Mouse (Mus musculus) hindbrain, embryonic 14.5 days (tissue): Measurements from ENCODE around the gene Rnf10. TPM values are rescaled to one million over a fixed set of nuclear protein-coding genes. Genes with fewer than 3 reads are reported as not detected.

Experiments
- ATAC-seq: fragments of 200-750 bp; cut with Nextera tagmentation; 2 replicates; pipeline ENCODE4 v1.8.0; 2017; ENCODE audit warnings: moderate number of reproducible peaks, mild to moderate bottlenecking, moderate TSS enrichment, moderate library complexity; ENCODE audit not compliant: low FRiP score
- DNase-seq: peaks from one replicate; pipeline ENCODE4 v3.0.0-alpha.2; 2015; ENCODE audit warnings: low spot score
- H3K27ac ChIP-seq: fragments of 300-500 bp; sonication (generic); 2 replicates; pipeline ENCODE4 v1.5.1; 2014; ENCODE audit warnings: mild to moderate bottlenecking, moderate library complexity
- H3K27me3 ChIP-seq: fragments of 300-500 bp; sonication (generic); 2 replicates; pipeline ENCODE4 v1.6.1; 2014; ENCODE audit warnings: mild to moderate bottlenecking, low read length, mixed read lengths; ENCODE audit not compliant: control insufficient read depth, insufficient read depth
- H3K36me3 ChIP-seq: fragments of 300-500 bp; sonication (generic); replicated peaks from 2 replicates; pipeline ENCODE4 v1.6.1; 2014; ENCODE audit not compliant: control insufficient read depth, insufficient read depth
- H3K4me1 ChIP-seq: fragments of 300-500 bp; sonication (generic); replicated peaks from 2 replicates; pipeline ENCODE4 v1.6.1; 2014; ENCODE audit warnings: antibody characterized with exemption, low read length, mixed read lengths; ENCODE audit not compliant: control insufficient read depth, insufficient read depth
- H3K4me2 ChIP-seq: fragments of 300-500 bp; sonication (generic); replicated peaks from 2 replicates; pipeline ENCODE4 v1.6.1; 2014; ENCODE audit warnings: mild to moderate bottlenecking, moderate library complexity
- H3K4me3 ChIP-seq: fragments of 300-500 bp; sonication (generic); replicated peaks from 2 replicates; pipeline ENCODE4 v1.5.1; 2014; ENCODE audit warnings: mild to moderate bottlenecking, low read length
- H3K9ac ChIP-seq: fragments of 300-500 bp; sonication (generic); 2 replicates; pipeline ENCODE4 v1.6.1; 2014
- H3K9me3 ChIP-seq: fragments of 300-500 bp; sonication (generic); 2 replicates; pipeline ENCODE4 v1.6.1; 2016; ENCODE audit warnings: low read length; ENCODE audit not compliant: control insufficient read depth
- WGBS: fragments of 180-500 bp; shearing (Covaris S2); extraction: QIAGEN DNeasy Blood & Tissue Kit; methylation state at CpG from one replicate; pipeline ENCODE4 v1.1.7; 2014; 5-methylcytosine and 5-hydroxymethylcytosine counted together
- polyA plus RNA-seq: library from polyadenylated mRNA; unstranded; fragments of >200 nt; fragmentation: Nextera tagmentation; extraction: Ambion mirVana; gene quantifications from 2 replicates; pipeline ENCODE4 v1.2.1, GENCODE M21; 2014

Rnf10 gene
- polyA plus RNA-seq, 1 experiment from 2014 or later: 101 TPM

GRCm38 (mm10) chr5:115278785-115279184, 6.1 kb upstream of the Rnf10 start:
- Histone ChIP-seq H3K9ac (no peak overlapping the region), H3K36me3 (peaks cover 9% of the 10 kb centered on the region), H3K4me2 (no peak overlapping the region), H3K27me3 (no peaks in the 10 kb centered on the region), H3K9me3 (no peaks in the 10 kb centered on the region), H3K4me3 (no peak overlapping the region), H3K4me1 (peaks cover 6% of the 10 kb centered on the region), H3K27ac (no peak overlapping the region)
- ATAC-seq: no peak
- no peak for DNase-seq
- WGBS: 59% methylated on average over 2 of the region's 2 CpGs

- Histone ChIP-seq H3K4me2 (no peak overlapping the region), H3K27ac (no peak overlapping the region), H3K27me3 (no peaks in the 10 kb centered on the region), H3K4me1 (peaks cover 10% of the 10 kb centered on the region), H3K36me3 (0 out of 2 replicates have a peak, but pooled peaks cover 1% of the 10 kb centered on the region), H3K9ac (no peak overlapping the region), H3K9me3 (no peaks in the 10 kb centered on the region), H3K4me3 (no peak overlapping the region)
- DNase-seq (no peak), ATAC-seq (no peak)
- 73% methylated on average over 1 of the region's 1 CpGs for WGBS
These were observed 5.4 kb upstream of the Rnf10 start for GRCm38 (mm10) chr5:115278053-115278452.

- ATAC-seq (no peak), DNase-seq (peak; percentile 39)
- Histone ChIP-seq H3K27ac (no peak overlapping the region), H3K4me2 (no peak overlapping the region), H3K36me3 (no peaks in the 10 kb centered on the region; the same call in 1 of the 2 replicates), H3K4me1 (peaks cover 14% of the 10 kb centered on the region), H3K9me3 (no peaks in the 10 kb centered on the region), H3K9ac (no peak overlapping the region), H3K4me3 (no peak overlapping the region), H3K27me3 (no peaks in the 10 kb centered on the region)
- WGBS: 33% methylated on average over 14 of the region's 14 CpGs
These were observed 3.3 kb upstream of the Rnf10 start for GRCm38 (mm10) chr5:115275998-115276397.

GRCm38 (mm10) chr5:115274771-115275170, 2.1 kb upstream of the Rnf10 start:
- no peak for DNase-seq
- ATAC-seq: no peak
- 93% methylated on average over 1 of the region's 1 CpGs for WGBS

GRCm38 (mm10) chr5:115274353-115274752, 1.7 kb upstream of the Rnf10 start:
- H3K27ac ChIP-seq: no peak overlapping the region
- DNase-seq: no peak
- peaks cover 24% of the 10 kb centered on the region for H3K4me1 ChIP-seq
- H3K9ac ChIP-seq: no peak overlapping the region
- no peak overlapping the region for H3K4me3 ChIP-seq
- H3K27me3 ChIP-seq: no peaks in the 10 kb centered on the region
- H3K9me3 ChIP-seq: no peaks in the 10 kb centered on the region
- H3K36me3 ChIP-seq: peaks cover 5% of the 10 kb centered on the region; the same call in 1 of the 2 replicates
- WGBS: 72% methylated on average over 1 of the region's 1 CpGs
- H3K4me2 ChIP-seq: no peak overlapping the region
- no peak for ATAC-seq

More at GRCm38 (mm10) chr5:115274771-115275170, 2.1 kb upstream of the Rnf10 start:
- H3K9me3 ChIP-seq: no peaks in the 10 kb centered on the region
- peaks cover 4% of the 10 kb centered on the region; the same call in 1 of the 2 replicates for H3K36me3 ChIP-seq
- no peak overlapping the region for H3K4me2 ChIP-seq
- H3K27me3 ChIP-seq: no peaks in the 10 kb centered on the region
- no peak overlapping the region for H3K27ac ChIP-seq
- H3K9ac ChIP-seq: no peak overlapping the region
- no peak overlapping the region for H3K4me3 ChIP-seq
- H3K4me1 ChIP-seq: peaks cover 21% of the 10 kb centered on the region

- 74% methylated on average over 6 of the region's 6 CpGs for WGBS
These were observed 944 bp upstream of the Rnf10 start for GRCm38 (mm10) chr5:115273549-115274135.

GRCm38 (mm10) chr5:115271931-115272811, 527 bp downstream of the Rnf10 start:
- DNase-seq (peak; percentile 26), ATAC-seq (peak; percentile 61)
- peak overlapping the region; percentile 60 for H3K4me2 ChIP-seq

More at GRCm38 (mm10) chr5:115273549-115274135, 944 bp upstream of the Rnf10 start:
- peak overlapping the region; percentile 96 for H3K9ac ChIP-seq
- H3K4me1 ChIP-seq: peaks cover 24% of the 10 kb centered on the region
- H3K36me3 ChIP-seq: peaks cover 12% of the 10 kb centered on the region
- no peaks in the 10 kb centered on the region for H3K27me3 ChIP-seq
- ATAC-seq (no peak), DNase-seq (no peak)
- peak overlapping the region; percentile 87 for H3K27ac ChIP-seq
- peak overlapping the region; percentile 90; the same call in 1 of the 2 replicates for H3K4me3 ChIP-seq
- H3K9me3 ChIP-seq: no peaks in the 10 kb centered on the region
- peak overlapping the region; percentile 60; the same call in 1 of the 2 replicates for H3K4me2 ChIP-seq

GRCm38 (mm10) chr5:115269969-115270368, 2.7 kb downstream of the Rnf10 start:
- peak overlapping the region; percentile 90 for H3K4me3 ChIP-seq
- ATAC-seq (no peak), DNase-seq (no peak)
- 90% methylated on average over 1 of the region's 1 CpGs for WGBS
- no peaks in the 10 kb centered on the region for H3K27me3 ChIP-seq
- H3K4me1 ChIP-seq: peaks cover 24% of the 10 kb centered on the region
- H3K9ac ChIP-seq: no peak overlapping the region; the same call in 1 of the 2 replicates
- no peaks in the 10 kb centered on the region for H3K9me3 ChIP-seq
- no peak overlapping the region for H3K27ac ChIP-seq
- peak overlapping the region; percentile 60 for H3K4me2 ChIP-seq
- H3K36me3 ChIP-seq: peaks cover 25% of the 10 kb centered on the region

More at GRCm38 (mm10) chr5:115271931-115272811, 527 bp downstream of the Rnf10 start:
- Histone ChIP-seq H3K4me1 (peaks cover 24% of the 10 kb centered on the region), H3K9ac (peak overlapping the region; percentile 96), H3K27me3 (no peaks in the 10 kb centered on the region), H3K4me3 (peak overlapping the region; percentile 90), H3K9me3 (no peaks in the 10 kb centered on the region), H3K36me3 (peaks cover 17% of the 10 kb centered on the region), H3K27ac (peak overlapping the region; percentile 87)
- WGBS: under 1% methylated on average over 69 of the region's 77 CpGs

GRCm38 (mm10) chr5:115268266-115268665, 4.4 kb downstream of the Rnf10 start:
- DNase-seq (no peak), ATAC-seq (no peak)
- 61% methylated on average over 3 of the region's 3 CpGs for WGBS
- Histone ChIP-seq H3K4me1 (peaks cover 21% of the 10 kb centered on the region), H3K4me2 (no peak overlapping the region), H3K27ac (no peak overlapping the region), H3K36me3 (peaks cover 30% of the 10 kb centered on the region), H3K9ac (no peak overlapping the region), H3K9me3 (no peaks in the 10 kb centered on the region), H3K27me3 (no peaks in the 10 kb centered on the region), H3K4me3 (no peak overlapping the region)
